In genomic region chr2:44311216-44311615, GRCm38 (mm10) we compare ENCODE assay signal across 12 mouse cellular contexts.
DNase-seq lines count a peak whose midpoint lies in the region; ATAC-seq and TF ChIP-seq lines count a peak whose summit lies in the region.
"Had no signal": no experiment of that assay in that cellular context is flagged by ENCODE, and none has a peak within 500 bp of the region (broad histone marks: within the 10 kb centered on the region; RNA-seq: fewer than 3 reads in every experiment).

No protein-coding gene starts in this region.

- no peaks in the 10 kb centered on the region for H3K27me3 ChIP-seq in limb, embryonic 15.5 days
- no peaks in the 10 kb centered on the region for H3K27me3 ChIP-seq in stomach, postnatal 0 days (ENCODE audit: control insufficient read depth, insufficient read depth, low read length)
- H3K27me3 ChIP-seq: Patski had no signal

- 0 out of 2 replicates have a peak, but pooled peaks cover 10% of the 10 kb centered on the region for H3K4me1 ChIP-seq in limb, embryonic 15.5 days
- no peaks in the 10 kb centered on the region for H3K4me1 ChIP-seq in stomach, postnatal 0 days (replicated peaks; ENCODE audit: control insufficient read depth, insufficient read depth)

- peak overlapping the region; percentile 23; the same call in 1 of the 2 replicates for H3K4me2 ChIP-seq in limb, embryonic 15.5 days
- H3K4me2 ChIP-seq in stomach, postnatal 0 days (replicated peaks; ENCODE audit: low read depth), result 0 out of 2 replicates have a peak overlapping the region, but pooled peaks have one; percentile 14

- no peaks in the 10 kb centered on the region for H3K36me3 ChIP-seq in limb, embryonic 15.5 days
- no peaks in the 10 kb centered on the region for H3K36me3 ChIP-seq in stomach, postnatal 0 days (ENCODE audit: control insufficient read depth, insufficient read depth, low read length)

- no peak for TF ChIP-seq CTCF in stomach, postnatal 0 days (IDR thresholded peaks at IDR 0.05; ENCODE audit: low read depth)

- DNase-seq in heart, adult 11 months, result peak; percentile 80
- no peak for DNase-seq in heart, adult 8-10 months (ENCODE audit: low spot score)
- DNase-seq in right cerebral cortex, postnatal 4 days, result peak; percentile 22
- no peak for DNase-seq in right cerebral cortex, adult 2 months (ENCODE audit: low spot score in 2 of 2)
- no peak for DNase-seq in stomach, postnatal 0 days (ENCODE audit: low spot score)
- no peak for DNase-seq in layer of hippocampus, adult 9-10 months (ENCODE audit: low spot score)
- no peak for DNase-seq in layer of hippocampus, postnatal 36 days
- DNase-seq: cerebellum, adult 11 months; gastrocnemius, postnatal 10 days; thymus, postnatal 25 days had no signal

- 20% methylated on average over 10 of the region's 10 CpGs for WGBS in limb, embryonic 15.5 days
- 38% methylated on average over 10 of the region's 10 CpGs for WGBS in stomach, postnatal 0 days

- H3K27ac ChIP-seq in limb, embryonic 15.5 days, result no peak overlapping the region
- H3K27ac ChIP-seq in stomach, postnatal 0 days (replicated peaks), result no peak overlapping the region

- TF ChIP-seq EP300 in stomach, postnatal 0 days (optimal IDR thresholded peaks at IDR 0.05), result no peak

- no peak overlapping the region for H3K9ac ChIP-seq in limb, embryonic 15.5 days
- H3K9ac ChIP-seq in stomach, postnatal 0 days (ENCODE audit: low read length), result no peak overlapping the region

- 0 out of 2 replicates have a peak overlapping the region, but pooled peaks have one; percentile 0 for H3K4me3 ChIP-seq in limb, embryonic 15.5 days
- no peak overlapping the region for H3K4me3 ChIP-seq in stomach, postnatal 0 days (ENCODE audit: low read depth, low read length)

- no peaks in the 10 kb centered on the region for H3K9me3 ChIP-seq in limb, embryonic 15.5 days
- no peaks in the 10 kb centered on the region for H3K9me3 ChIP-seq in stomach, postnatal 0 days (ENCODE audit: control insufficient read depth, low read length)

- ATAC-seq in limb, embryonic 15.5 days (ENCODE audit: insufficient number of reproducible peaks, low FRiP score, low TSS enrichment, low read depth), result no peak
- no peak for ATAC-seq in stomach, postnatal 0 days (ENCODE audit: low FRiP score, low TSS enrichment)
- ATAC-seq: Patski had no signal

Comparison
In these comparisons a context has a peak if more than half of its experiments do, and no peak if none do; other contexts are left out.
1. DNase-seq: peak in heart, adult 11 months (single experiment) and right cerebral cortex, postnatal 4 days (single experiment); none in heart, adult 8-10 months (single experiment), right cerebral cortex, adult 2 months (0 of 2), stomach, postnatal 0 days (single experiment), layer of hippocampus, adult 9-10 months (single experiment) and layer of hippocampus, postnatal 36 days (0 of 2).